Mouse (Mus musculus): Measurements from ENCODE around the gene Myt1l. TPM values are rescaled to one million over a fixed set of nuclear protein-coding genes. Genes with fewer than 3 reads are reported as not detected.

Gene Myt1l
- polyA plus RNA-seq, 1 experiment from 2014 or later: 0.03 TPM

GRCm38 (mm10) chr12:29872156-29872815 is 344.1 kb downstream of the Myt1l start:
- CTCF ChIA-PET: no interaction called here
- no peak for ATAC-seq

GRCm38 (mm10) chr12:29873281-29873772 is 345.1 kb downstream of the Myt1l start:
- ATAC-seq: no peak

More at GRCm38 (mm10) chr12:29872156-29872815, 344.1 kb downstream of the Myt1l start:
- H3K27me3 ChIP-seq: peaks cover 53% of the 10 kb centered on the region
- POLR2A ChIA-PET: no interaction called here
- TF ChIP-seq CTCF (IDR thresholded peaks at IDR 0.05): no peak
- DNase-seq (ENCODE audit: low read depth, low spot score): no peak
- in situ Hi-C loops (cut with MboI; ENCODE audit: low pct_unique_long_range_greater_than_20kb): loop anchor here (10.0 kb wide), 1 partner anchor 197 kb away; no protein-coding TSS in a partner anchor

GRCm38 (mm10) chr12:29877977-29878376 is 349.8 kb downstream of the Myt1l start:
- ATAC-seq (no peak), DNase-seq (ENCODE audit: low read depth, low spot score) (no peak)
- peaks cover 46% of the 10 kb centered on the region for H3K27me3 ChIP-seq
- TF ChIP-seq CTCF (IDR thresholded peaks at IDR 0.05): no peak
- in situ Hi-C loops (cut with MboI; ENCODE audit: low pct_unique_long_range_greater_than_20kb): loop anchor here (10.0 kb wide), 1 partner anchor 203 kb away; no protein-coding TSS in a partner anchor
- ChIA-PET CTCF (no interaction called here), POLR2A (no interaction called here)

More at GRCm38 (mm10) chr12:29873281-29873772, 345.1 kb downstream of the Myt1l start:
- POLR2A ChIA-PET: no interaction called here
- CTCF ChIA-PET: no interaction called here
- H3K27me3 ChIP-seq: peaks cover 58% of the 10 kb centered on the region
- in situ Hi-C loops (cut with MboI; ENCODE audit: low pct_unique_long_range_greater_than_20kb): loop anchor here (10.0 kb wide), 1 partner anchor 199 kb away; no protein-coding TSS in a partner anchor
- no peak for DNase-seq (ENCODE audit: low read depth, low spot score)
- no peak for TF ChIP-seq CTCF (IDR thresholded peaks at IDR 0.05)

- ChIA-PET CTCF (interaction anchor here (0.7 to 1.8 kb wide), 7 partner anchors 8 to 207 kb away, joined by 3 to 4 read pairs (median 3); no protein-coding TSS in a partner anchor), POLR2A (interaction anchor here (0.6 to 0.8 kb wide), 2 partner anchors 79 to 211 kb away, joined by 3 read pairs; no protein-coding TSS in a partner anchor)
- DNase-seq (ENCODE audit: low read depth, low spot score) (no peak), ATAC-seq (peak; percentile 80)
- H3K27me3 ChIP-seq: peaks cover 48% of the 10 kb centered on the region
- in situ Hi-C loops (cut with MboI; ENCODE audit: low pct_unique_long_range_greater_than_20kb): loop anchor here (10.0 kb wide), 1 partner anchor 1288 kb away; no protein-coding TSS in a partner anchor
- TF ChIP-seq CTCF (IDR thresholded peaks at IDR 0.05): peak; percentile 90
Measured at GRCm38 (mm10) chr12:29882871-29883617, 354.9 kb downstream of the Myt1l start.

GRCm38 (mm10) chr12:29884376-29884775 is 356.2 kb downstream of the Myt1l start:
- POLR2A ChIA-PET: no interaction called here
- no peak for TF ChIP-seq CTCF (IDR thresholded peaks at IDR 0.05)
- peaks cover 52% of the 10 kb centered on the region for H3K27me3 ChIP-seq
- CTCF ChIA-PET: interaction anchor here (1.0 to 1.8 kb wide), 3 partner anchors 9 to 26 kb away, joined by 3 to 4 read pairs (median 3); no protein-coding TSS in a partner anchor
- ATAC-seq: no peak
- in situ Hi-C loops (cut with MboI; ENCODE audit: low pct_unique_long_range_greater_than_20kb): loop anchor here (10.0 kb wide), 1 partner anchor 1290 kb away; no protein-coding TSS in a partner anchor
- DNase-seq (ENCODE audit: low read depth, low spot score): no peak

- CTCF ChIA-PET: interaction anchor here (2.0 to 2.1 kb wide), 2 partner anchors 12 to 145 kb away, joined by 4 to 5 read pairs; no protein-coding TSS in a partner anchor
- in situ Hi-C loops (cut with MboI; ENCODE audit: low pct_unique_long_range_greater_than_20kb): no loop called here
- TF ChIP-seq CTCF (IDR thresholded peaks at IDR 0.05): peak; percentile 86
- DNase-seq (ENCODE audit: low read depth, low spot score): peak; percentile 1
- POLR2A ChIA-PET: no interaction called here
- H3K27me3 ChIP-seq: peaks cover 28% of the 10 kb centered on the region
- ATAC-seq: peak; percentile 49
Measured at GRCm38 (mm10) chr12:29894669-29895068, 366.5 kb downstream of the Myt1l start.

- peaks cover 23% of the 10 kb centered on the region for H3K27me3 ChIP-seq
- no peak for TF ChIP-seq CTCF (IDR thresholded peaks at IDR 0.05)
- in situ Hi-C loops (cut with MboI; ENCODE audit: low pct_unique_long_range_greater_than_20kb): no loop called here
- ChIA-PET POLR2A (no interaction called here), CTCF (no interaction called here)
- no peak for ATAC-seq
- DNase-seq (ENCODE audit: low read depth, low spot score): no peak
Measured at GRCm38 (mm10) chr12:29897533-29898085, 369.4 kb downstream of the Myt1l start.

- DNase-seq (ENCODE audit: low read depth, low spot score): no peak
- POLR2A ChIA-PET: no interaction called here
- in situ Hi-C loops (cut with MboI; ENCODE audit: low pct_unique_long_range_greater_than_20kb): loop anchor here (5.0 to 25.0 kb wide), 3 partner anchors 461 to 983 kb away; partner anchors contain the start of gene Alkal2
Measured at GRCm38 (mm10) chr12:29904101-29904874, 376.1 kb downstream of the Myt1l start.

GRCm38 (mm10) chr12:29907056-29907455 is 378.9 kb downstream of the Myt1l start:
- DNase-seq (ENCODE audit: low read depth, low spot score): peak; percentile 65
- CTCF ChIA-PET: interaction anchor here (0.8 to 4.9 kb wide), 21 partner anchors 11 to 677 kb away, joined by 3 to 77 read pairs (median 4); partner anchors contain the start of gene Tmem18
- POLR2A ChIA-PET: interaction anchor here (0.6 to 1.5 kb wide), 2 partner anchors 134 to 1206 kb away, joined by 3 to 4 read pairs; no protein-coding TSS in a partner anchor
- TF ChIP-seq CTCF (IDR thresholded peaks at IDR 0.05): peak; percentile 90
- in situ Hi-C loops (cut with MboI; ENCODE audit: low pct_unique_long_range_greater_than_20kb): loop anchor here (5.0 to 25.0 kb wide), 3 partner anchors 130 to 980 kb away; partner anchors contain the start of gene Alkal2
- peak; percentile 96 for ATAC-seq
- no peaks in the 10 kb centered on the region for H3K27me3 ChIP-seq

More at GRCm38 (mm10) chr12:29904101-29904874, 376.1 kb downstream of the Myt1l start:
- no peak for TF ChIP-seq CTCF (IDR thresholded peaks at IDR 0.05)
- H3K27me3 ChIP-seq: peaks cover 12% of the 10 kb centered on the region
- CTCF ChIA-PET: interaction anchor here (1.4 to 6.8 kb wide), 2 partner anchors 10 to 137 kb away, joined by 3 to 31 read pairs; no protein-coding TSS in a partner anchor
- no peak for ATAC-seq
